Mouse (Mus musculus) frontal cortex, postnatal 10 days (tissue): ENCODE results near the gene Rere.
"Not testable (repeated sequence)": the region's sequence is repeated elsewhere in the genome, so short reads cannot be mapped to it uniquely, and the experiment has no call there.

Experiments
- DNase-seq, 2 experiments: peaks; one replicate each; pipeline ENCODE4 v3.0.0; 2022; ENCODE audit warnings: low spot score in 2 of 2, mixed read lengths in 1 of 2

The Rere gene

DNA sequence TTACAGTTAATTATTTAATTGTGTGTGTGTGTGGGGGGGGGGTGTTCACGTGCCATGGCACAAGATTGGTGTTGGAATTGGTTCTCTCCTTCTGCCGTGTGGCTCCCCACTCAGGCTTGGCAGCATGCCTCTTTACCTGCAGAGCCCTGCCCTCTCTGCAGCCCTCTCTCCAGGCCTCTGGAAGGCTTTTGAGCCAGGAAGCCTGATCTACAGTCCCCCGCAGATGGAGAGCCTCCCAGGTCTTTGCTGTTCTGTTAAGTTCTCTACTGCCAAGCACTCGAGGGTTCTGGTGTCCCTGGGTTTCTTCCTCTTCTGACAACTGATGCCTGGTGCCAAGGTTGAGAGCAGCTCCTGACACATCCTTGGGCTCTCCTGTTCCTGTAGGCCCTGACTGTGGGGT lies 27.0 kb upstream of the Rere start:
- no peak for DNase-seq

DNA sequence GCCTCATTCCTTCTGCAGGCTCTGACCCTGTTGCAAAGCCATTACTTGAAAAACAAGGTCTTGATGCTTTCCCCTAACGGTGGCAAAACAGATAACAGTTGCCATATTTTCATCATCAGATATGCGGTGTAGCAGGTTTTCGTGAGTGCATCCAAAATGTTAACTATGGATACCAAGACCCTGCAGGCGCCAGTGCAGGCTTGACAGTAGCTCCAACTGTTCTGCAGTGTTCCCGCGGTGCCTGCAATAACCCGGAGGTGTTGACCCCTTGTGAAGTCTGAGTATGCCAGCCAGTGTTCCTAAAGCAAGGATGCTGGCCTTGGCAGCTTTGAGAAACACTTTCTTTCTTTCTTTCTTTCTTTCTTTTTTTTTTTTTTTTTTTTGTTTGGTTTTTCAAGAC lies 26.3 kb upstream of the Rere start:
- no peak for DNase-seq

DNA sequence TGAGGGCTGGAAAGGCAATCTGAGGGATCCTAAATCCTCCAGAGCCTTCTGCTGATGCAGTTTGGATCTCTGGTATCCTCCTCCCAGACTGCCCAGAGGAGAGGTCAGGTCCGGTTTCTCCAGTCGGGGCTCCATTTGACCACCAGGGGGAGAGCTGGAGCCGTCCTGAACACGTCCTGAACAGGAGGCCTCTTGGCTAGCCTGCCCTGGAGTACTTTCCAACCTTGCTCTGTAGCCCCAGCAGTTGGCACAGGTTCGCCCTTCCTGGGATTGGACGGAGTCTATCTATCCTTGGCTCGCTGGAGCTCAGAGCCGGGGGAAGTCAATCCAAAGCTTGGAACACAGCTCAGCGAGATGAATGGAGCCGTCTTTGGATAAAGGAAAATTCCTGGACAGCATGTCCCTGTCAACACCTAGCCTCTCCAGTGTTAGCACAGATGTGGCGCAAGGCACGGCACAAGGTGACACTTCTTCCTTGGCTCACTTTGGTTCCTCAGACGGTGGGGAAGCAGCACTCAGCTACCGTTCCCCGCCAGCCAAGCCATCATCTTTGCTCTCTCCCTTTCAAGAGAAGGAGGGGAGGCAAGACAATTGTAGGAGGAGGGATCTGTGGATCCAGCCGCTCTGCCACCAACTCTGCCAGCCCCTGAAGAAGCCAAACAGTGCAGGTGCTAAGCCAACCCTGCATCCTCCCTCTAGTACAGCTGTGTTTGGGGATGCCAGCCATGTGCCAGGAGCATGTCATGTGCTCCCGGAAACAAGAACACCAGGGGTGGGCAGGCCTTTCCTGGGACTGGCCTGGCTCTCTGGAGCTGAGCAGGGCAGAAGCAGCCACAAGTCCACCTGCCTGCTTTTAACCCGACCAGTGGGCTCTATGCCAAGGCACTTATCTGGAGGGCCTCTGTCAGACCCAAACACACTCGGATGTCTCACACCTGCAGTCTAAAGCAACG lies 23.9 kb upstream of the Rere start:
- DNase-seq = peak in 1 of 2 experiments; percentile 72

DNA sequence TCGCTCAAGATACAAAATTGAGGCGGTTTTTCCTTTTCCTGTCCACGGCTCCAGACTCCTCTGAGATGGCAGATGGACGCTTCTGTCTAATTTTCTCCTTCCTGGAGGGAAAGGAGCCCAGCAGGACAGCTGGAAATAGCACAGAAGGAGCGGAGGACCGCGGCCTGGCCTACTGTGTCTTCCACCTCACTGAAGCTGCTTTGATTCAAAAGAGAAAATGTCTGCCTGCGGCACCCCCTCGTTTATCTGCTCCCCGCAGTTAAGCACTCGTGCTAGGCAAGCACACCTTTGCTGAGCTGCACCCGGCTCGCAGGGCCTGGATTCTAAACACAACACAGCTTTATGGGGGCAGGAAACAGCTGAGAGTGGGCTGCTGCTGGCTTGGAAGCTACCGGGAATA lies 23.1 kb upstream of the Rere start:
- DNase-seq = no peak

DNA sequence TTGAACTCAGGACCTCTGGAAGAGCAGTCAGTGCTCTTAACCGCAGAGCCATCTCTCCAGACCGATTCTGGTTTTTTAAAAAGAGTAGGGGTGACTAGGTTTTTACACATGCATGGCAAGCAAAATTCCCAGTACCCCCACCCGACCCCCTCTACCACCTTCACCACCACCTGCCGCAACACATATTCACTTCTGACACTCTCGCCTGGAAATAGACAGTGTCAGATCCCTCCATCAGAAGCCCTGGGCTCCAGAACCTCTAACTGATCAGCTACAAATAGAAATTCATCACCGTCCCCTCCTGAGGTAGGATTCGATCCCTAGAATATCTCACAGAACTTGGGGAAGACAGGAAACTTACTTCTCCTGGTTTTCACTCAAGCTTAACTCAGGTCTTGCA lies 21.9 kb upstream of the Rere start:
- no peak for DNase-seq

GRCm38 (mm10) chr4:150260111-150260510 lies 21.3 kb upstream of the Rere start:
- DNase-seq = no peak

DNA sequence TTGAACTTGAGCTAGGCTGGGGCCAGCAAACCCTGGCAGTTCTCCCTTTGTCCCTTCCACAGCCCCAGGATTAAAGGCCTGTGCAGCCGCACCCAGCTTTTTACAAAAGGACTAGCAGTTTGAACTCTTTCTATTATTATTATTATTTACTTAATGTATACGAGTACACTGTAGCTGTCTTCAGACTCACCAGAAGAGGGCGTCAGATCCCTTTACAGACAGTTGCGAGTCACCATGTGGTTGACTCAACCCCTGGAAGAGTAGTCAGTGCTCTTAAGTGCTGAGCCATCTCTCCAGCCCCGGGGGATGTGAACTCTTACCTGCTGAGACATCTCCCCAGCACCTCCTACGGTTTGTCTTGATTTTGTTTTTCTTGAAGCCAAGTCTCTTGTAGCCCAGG lies 20.7 kb upstream of the Rere start:
- DNase-seq = no peak

GRCm38 (mm10) chr4:150262301-150262700 lies 19.1 kb upstream of the Rere start:
- DNase-seq = no peak

DNA sequence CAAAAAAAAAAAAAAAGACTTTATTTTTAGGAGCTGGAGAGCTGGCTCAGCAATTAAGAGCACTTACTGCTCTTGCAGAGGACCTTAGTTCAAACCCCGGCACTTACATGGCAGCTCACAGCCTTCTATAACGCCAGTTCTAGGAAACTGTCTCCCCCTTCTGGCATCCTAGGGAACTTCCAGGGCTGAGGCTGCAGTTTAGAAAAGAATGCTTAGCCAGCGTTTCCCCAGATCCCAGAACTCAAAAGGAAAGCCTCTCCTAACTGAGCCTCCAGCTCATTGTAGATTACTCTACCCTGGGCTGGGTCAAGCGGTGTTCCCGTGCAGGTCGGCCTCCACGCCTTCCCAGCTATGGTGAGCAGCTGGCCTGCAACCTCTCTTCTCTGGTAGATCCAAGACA lies 16.5 kb upstream of the Rere start:
- no peak for DNase-seq

DNA sequence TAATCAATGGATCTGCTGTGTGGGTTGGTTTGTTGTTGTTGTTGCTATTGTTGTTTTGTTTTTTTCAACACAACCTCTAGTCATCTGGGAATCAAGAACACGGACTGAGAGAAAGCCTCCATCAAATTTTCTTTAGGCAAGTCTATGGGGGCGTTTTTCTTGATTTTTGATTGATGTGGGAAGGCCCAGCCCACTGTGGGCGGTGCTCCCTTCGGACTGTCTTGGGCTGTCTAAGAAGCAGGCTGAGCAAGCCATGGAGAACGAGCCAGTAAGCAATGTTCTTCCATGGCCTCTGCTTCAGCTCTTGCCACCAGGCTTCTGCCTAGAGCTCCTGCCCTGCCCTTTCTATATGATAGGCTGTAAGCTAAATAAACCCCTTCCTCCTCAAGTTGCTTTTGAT lies 16.0 kb upstream of the Rere start:
- DNase-seq = no peak

DNA sequence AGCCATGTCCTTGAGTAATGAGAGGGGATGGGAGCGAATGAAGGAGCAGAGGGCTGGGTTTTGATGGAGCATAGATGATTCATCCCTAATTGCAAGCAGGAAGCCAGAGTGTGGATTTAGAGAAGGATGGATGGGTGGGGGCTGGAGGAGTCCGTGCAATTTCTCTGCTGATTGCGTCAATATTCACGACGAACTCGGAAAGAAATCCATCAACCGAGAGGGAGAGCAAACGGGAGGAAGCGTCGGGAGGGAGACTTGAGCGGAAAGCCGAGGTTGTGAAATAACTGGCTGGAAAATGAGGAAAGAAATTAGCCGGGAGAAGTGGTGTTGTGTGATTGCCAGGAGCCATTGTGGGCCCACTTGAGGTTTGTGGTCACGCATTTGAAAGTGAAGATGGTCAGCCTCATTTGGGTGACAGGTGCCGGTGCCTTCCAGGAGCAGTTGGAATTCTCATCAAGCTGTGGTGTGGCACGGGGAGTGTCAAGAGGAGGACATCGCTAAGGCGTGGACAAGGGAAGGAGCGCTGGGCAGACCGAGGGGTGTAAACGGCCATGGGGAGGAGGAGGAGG lies 14.7 kb upstream of the Rere start:
- no peak for DNase-seq

GRCm38 (mm10) chr4:150268674-150269653 lies 12.5 kb upstream of the Rere start:
- DNase-seq = no peak

DNA sequence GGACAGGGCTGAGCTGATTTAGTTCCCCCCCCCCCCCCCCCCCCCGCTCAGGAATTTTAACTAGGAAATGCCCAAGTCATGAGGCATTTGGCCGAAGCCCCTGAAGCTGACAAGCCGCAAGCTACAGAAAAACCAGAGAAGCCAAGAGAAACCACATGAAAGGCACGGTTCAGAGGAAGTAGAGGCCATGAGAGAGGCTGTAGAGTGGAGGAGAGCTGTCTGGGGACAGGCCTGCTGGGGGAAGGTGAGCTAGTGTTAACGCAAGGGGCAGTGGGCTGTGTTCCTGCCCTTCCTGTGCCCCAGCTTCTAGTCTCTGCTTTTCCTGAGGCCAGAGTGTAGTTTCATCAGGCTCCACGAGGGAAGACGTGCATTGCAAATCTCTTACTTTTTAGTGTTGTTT lies 11.8 kb upstream of the Rere start:
- DNase-seq = no peak

DNA sequence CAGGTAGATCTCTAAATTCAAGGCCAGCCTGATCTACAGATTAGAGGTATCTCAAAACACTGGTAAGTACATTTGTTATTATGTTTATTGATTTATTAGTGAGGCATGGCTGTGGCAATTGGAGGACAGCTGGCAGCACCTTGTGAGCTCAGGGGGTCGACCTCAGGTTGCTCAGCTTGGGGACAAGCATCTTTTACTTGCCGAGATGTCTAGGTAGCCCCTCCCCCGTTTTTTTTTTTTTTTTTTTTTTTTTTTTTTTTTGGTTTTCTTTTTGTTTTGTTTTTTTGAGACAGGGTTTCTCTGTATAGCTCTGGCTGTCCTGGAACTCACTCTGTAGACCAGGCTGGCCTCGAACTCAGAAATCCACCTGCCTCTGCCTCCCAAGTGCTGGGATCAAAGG lies 10.7 kb upstream of the Rere start:
- not testable (repeated sequence) for DNase-seq

GRCm38 (mm10) chr4:150272725-150273124 lies 8.7 kb upstream of the Rere start:
- DNase-seq = no peak

DNA sequence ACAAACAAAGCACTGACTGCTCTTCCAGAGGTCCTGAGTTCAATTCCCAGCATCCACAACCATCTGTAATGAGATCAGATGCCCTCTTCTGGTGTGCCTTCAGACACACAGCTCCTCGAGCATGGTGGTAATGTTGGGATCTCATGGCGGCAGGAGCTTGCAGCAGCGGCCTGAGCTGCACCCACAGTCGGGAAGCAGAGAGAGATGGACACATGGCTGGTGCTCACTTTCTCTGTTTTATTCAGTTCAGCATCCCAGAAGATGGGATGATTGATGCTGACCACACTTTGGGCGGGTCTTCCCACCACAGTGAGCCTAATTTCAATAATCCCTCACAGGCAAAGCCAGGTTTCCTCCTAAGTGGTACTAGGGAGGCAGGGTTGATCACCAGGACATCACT lies 5.9 kb upstream of the Rere start:
- DNase-seq = no peak

DNA sequence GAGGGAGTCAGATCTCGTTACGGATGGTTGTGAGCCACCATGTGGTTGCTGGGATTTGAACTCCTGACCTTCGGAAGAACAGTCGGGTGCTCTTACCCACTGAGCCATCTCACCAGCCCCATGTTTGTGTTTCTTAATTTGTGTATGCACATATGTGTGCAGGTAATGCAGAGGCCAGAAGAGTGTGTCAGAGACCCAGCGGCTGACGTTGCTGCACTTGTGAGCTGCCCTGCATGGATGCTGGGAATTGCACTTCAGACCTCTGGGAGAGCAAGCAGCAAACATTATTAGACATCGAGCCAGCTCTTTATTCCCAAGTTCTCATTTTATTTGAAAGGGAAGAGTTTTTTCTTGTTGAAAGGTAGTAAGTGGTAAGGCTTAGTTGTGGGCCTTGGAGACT lies 2.1 kb upstream of the Rere start:
- DNase-seq = not testable (repeated sequence)

- DNase-seq = no peak
Measured at GRCm38 (mm10) chr4:150280002-150280401, 1.4 kb upstream of the Rere start.

- DNase-seq = no peak
Measured at GRCm38 (mm10) chr4:150280459-150280858, 987 bp upstream of the Rere start.

DNA sequence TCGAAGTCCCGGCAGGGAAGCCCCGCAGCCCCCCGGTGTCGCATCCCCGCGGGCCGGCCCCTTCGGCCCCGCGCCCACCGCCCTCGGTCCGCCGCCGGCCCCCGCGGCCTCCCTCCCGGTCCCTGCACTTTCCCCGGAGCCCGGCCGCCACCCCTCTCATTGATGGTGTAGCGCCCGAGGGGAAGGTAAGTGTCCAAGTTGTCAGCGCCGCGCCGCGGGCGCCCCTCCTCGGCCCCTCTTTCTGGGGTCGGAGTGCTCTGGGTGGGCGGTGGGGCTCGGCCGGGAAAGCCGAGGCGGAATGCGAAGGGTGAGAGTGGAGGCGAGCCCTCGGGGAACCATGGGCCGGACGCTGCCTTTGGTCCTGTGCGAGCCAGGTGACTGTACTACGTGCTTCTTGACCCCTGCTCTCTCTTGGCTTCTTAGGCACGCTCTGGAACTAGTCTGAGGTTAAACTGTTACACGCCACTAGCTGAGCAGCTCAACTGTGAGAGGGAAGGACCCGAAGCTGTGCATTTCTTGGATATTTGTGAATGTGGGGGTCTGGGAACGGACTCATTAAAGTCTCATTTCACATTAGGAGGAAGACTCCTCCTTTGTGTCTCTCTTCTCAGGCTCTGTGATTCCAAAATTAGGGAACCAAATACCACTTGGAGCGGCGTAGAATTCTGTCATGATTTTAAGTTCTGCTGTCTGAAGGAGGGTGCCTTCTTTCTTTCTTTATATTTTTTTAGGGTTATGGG lies 615 bp downstream of the Rere start:
- peak; percentile 23 to 55 for DNase-seq

- no peak for DNase-seq
Measured at GRCm38 (mm10) chr4:150282631-150283334, 1.3 kb downstream of the Rere start.
